Mouse (Mus musculus): ENCODE results near the gene Tmem59.

DNA sequence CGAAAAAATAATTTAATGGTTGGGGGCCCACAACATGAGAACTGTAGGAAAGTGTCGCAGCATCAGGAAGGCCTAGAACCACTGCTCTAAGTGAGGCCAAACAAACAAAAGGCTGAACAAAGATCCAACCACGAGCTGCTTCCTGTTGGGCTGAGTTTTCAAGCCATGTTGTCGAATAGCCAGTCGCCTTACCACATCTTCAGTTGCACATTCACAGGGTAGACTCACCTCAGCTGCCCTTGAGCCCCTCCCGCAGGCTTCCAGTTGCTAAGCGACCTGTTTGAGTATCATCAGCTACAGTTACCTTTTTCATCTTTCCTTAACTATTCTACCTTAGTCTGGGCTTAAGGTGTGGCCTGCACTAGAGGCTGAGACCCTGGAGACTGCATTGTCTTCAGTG, 24.8 kb downstream of the Tmem59 start:
- TF ChIP-seq EP300 (IDR thresholded peaks at IDR 0.05; ENCODE audit: low read depth) = no peak
- TF ChIP-seq CTCF (IDR thresholded peaks at IDR 0.05; ENCODE audit: low read depth) = no peak
